Mouse (Mus musculus): Measurements from ENCODE around the gene Nfatc2. TPM values are rescaled to one million over a fixed set of nuclear protein-coding genes. Genes with fewer than 3 reads are reported as not detected.

Gene Nfatc2
- polyA plus RNA-seq, 1 experiment from 2014 or later: 0.25 TPM

DNA sequence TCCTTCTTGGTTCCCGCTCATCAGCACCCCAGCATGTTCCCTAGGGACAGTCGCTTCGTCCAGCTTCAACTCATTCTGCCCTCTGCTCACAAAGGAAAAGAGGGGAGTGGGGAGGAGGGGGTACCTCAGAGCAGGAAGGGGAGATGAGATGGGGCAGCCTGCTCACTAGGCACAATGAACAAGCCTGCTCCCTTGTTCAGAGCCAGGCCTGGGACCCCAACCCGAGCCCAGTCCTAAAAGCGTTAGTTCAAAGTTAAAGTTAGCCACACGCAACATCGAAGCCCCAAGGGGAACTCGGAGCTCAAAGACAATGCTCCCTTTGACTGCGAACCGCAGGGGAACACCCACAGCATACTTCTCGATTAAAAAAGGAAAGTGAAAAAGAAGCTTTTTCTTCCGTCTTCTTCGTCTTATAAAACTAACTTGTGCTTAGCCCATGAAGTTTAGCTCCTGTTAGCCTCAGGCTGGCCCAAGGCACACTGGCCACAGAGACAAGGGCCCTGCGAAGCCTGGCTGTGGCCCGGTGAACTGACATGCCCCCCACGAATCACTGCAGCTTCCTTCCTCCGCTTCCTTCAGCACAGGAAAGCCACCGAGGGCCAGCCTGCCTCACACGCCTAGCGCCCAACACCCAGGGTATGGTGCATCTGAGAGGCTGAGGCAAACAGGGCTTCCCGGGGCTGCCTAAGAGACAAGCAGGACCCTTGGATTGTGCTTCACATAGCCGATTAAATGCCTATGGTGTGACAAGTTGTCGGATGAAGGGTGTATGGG, 45.4 kb downstream of the Nfatc2 start:
- no peak overlapping the region for H3K4me2 ChIP-seq (replicated peaks; ENCODE audit: low read depth, low read length)
- H3K9ac ChIP-seq (ENCODE audit: low read depth, low read length): no peak overlapping the region
- H3K4me3 ChIP-seq (ENCODE audit: low read depth, low read length): no peak overlapping the region
- no peak overlapping the region for H3K27ac ChIP-seq (ENCODE audit: low read depth, low read length)
- WGBS: 31% methylated on average over 23 of the region's 23 CpGs
- H3K27me3 ChIP-seq (ENCODE audit: control insufficient read depth, insufficient read depth, low read length): no peaks in the 10 kb centered on the region
- H3K4me1 ChIP-seq (replicated peaks; ENCODE audit: control insufficient read depth, insufficient read depth, low read length): peaks cover 9% of the 10 kb centered on the region; the same call in 1 of the 2 replicates
- no peak for ATAC-seq (ENCODE audit: low FRiP score)
- DNase-seq (ENCODE audit: low spot score): no peak
- H3K9me3 ChIP-seq (ENCODE audit: control insufficient read depth, low read length): no peaks in the 10 kb centered on the region
- H3K36me3 ChIP-seq (ENCODE audit: control insufficient read depth, insufficient read depth, low read length): no peaks in the 10 kb centered on the region

DNA sequence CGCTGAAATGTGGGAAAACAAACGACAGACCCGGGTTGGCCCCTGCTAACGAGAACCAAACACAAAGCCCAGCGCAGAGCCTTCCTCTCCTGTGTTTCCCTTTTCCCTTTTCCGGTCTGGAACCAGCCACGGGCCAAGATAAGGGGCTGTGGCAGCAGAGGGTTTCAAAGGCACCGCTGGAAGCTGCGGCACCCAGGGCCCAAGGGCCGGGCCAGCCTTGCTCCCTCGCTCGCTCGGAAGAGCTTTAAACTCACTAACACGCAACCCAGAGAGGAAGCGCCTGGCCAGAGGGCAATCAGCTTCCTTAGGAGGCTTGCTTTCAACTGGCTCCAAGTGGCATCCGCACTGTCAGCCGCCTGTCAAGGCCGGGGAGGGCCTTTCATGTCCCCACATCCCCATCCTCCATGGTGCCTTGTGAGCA, 47.9 kb downstream of the Nfatc2 start:
- H3K9me3 ChIP-seq (ENCODE audit: control insufficient read depth, low read length): no peaks in the 10 kb centered on the region
- H3K9ac ChIP-seq (ENCODE audit: low read depth, low read length): no peak overlapping the region
- H3K27me3 ChIP-seq (ENCODE audit: control insufficient read depth, insufficient read depth, low read length): no peaks in the 10 kb centered on the region
- no peak for ATAC-seq (ENCODE audit: low FRiP score)
- 0 out of 2 replicates have a peak overlapping the region, but pooled peaks have one; percentile 14 for H3K27ac ChIP-seq (ENCODE audit: low read depth, low read length)
- no peak overlapping the region for H3K4me3 ChIP-seq (ENCODE audit: low read depth, low read length)
- no peaks in the 10 kb centered on the region for H3K36me3 ChIP-seq (ENCODE audit: control insufficient read depth, insufficient read depth, low read length)
- peaks cover 9% of the 10 kb centered on the region; the same call in 1 of the 2 replicates for H3K4me1 ChIP-seq (replicated peaks; ENCODE audit: control insufficient read depth, insufficient read depth, low read length)
- 46% methylated on average over 18 of the region's 18 CpGs for WGBS
- DNase-seq (ENCODE audit: low spot score): peak; percentile 50
- H3K4me2 ChIP-seq (replicated peaks; ENCODE audit: low read depth, low read length): no peak overlapping the region

DNA sequence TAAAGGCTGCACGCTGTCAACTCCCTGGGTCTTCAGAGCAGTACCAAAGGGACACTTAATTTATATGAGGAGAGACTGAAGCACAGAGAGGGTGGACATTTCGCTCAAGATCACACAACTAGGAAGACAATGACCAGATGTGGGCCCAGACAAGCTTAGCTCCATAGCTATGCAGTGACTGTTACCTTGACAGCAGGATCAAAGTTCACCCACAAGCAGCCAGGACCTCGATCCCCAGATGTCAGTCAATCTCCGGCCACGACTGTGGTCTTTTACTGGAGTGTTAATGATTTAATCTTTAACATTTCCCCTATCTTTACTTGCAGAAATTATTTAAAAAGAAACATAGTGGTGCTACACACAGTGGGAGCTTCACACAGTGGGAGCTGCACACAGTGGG, 49.1 kb downstream of the Nfatc2 start:
- Histone ChIP-seq H3K36me3 (ENCODE audit: control insufficient read depth, insufficient read depth, low read length) (no peaks in the 10 kb centered on the region), H3K9me3 (ENCODE audit: control insufficient read depth, low read length) (no peaks in the 10 kb centered on the region), H3K27ac (ENCODE audit: low read depth, low read length) (no peak overlapping the region), H3K4me2 (replicated peaks; ENCODE audit: low read depth, low read length) (no peak overlapping the region), H3K4me3 (ENCODE audit: low read depth, low read length) (no peak overlapping the region), H3K4me1 (replicated peaks; ENCODE audit: control insufficient read depth, insufficient read depth, low read length) (peaks cover 9% of the 10 kb centered on the region; the same call in 1 of the 2 replicates), H3K27me3 (ENCODE audit: control insufficient read depth, insufficient read depth, low read length) (no peaks in the 10 kb centered on the region), H3K9ac (ENCODE audit: low read depth, low read length) (no peak overlapping the region)
- DNase-seq (ENCODE audit: low spot score) (no peak), ATAC-seq (ENCODE audit: low FRiP score) (no peak)
- 42% methylated on average over 5 of the region's 5 CpGs for WGBS

DNA sequence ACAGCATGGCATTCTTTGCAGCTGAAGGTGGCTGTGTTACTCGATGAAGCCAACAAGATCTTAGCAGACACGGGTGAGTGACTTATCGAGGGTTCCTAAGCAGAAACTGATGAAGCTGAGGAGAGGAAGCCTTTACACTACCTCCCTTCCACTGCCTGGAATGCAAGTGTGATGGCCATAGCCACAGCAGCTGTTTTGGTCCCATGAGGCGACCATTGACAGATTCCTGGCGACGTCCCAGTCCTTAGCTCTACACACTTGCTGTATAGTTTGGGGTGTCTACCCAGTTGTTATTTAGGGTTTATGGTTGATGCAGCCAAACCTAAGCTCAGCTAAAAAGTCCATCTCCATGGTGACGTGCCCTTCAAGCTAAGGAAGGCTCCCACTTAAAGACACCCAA, 50.2 kb downstream of the Nfatc2 start:
- H3K9ac ChIP-seq (ENCODE audit: low read depth, low read length): no peak overlapping the region
- H3K4me2 ChIP-seq (replicated peaks; ENCODE audit: low read depth, low read length): no peak overlapping the region
- ATAC-seq (ENCODE audit: low FRiP score) (no peak), DNase-seq (ENCODE audit: low spot score) (no peak)
- H3K27ac ChIP-seq (ENCODE audit: low read depth, low read length): no peak overlapping the region
- H3K27me3 ChIP-seq (ENCODE audit: control insufficient read depth, insufficient read depth, low read length): no peaks in the 10 kb centered on the region
- H3K9me3 ChIP-seq (ENCODE audit: control insufficient read depth, low read length): no peaks in the 10 kb centered on the region
- H3K36me3 ChIP-seq (ENCODE audit: control insufficient read depth, insufficient read depth, low read length): no peaks in the 10 kb centered on the region
- H3K4me1 ChIP-seq (replicated peaks; ENCODE audit: control insufficient read depth, insufficient read depth, low read length): peaks cover 7% of the 10 kb centered on the region; the same call in 1 of the 2 replicates
- no peak overlapping the region for H3K4me3 ChIP-seq (ENCODE audit: low read depth, low read length)
- 89% methylated on average over 7 of the region's 7 CpGs for WGBS

- ATAC-seq (ENCODE audit: low FRiP score): no peak
- H3K36me3 ChIP-seq (ENCODE audit: control insufficient read depth, insufficient read depth, low read length): no peaks in the 10 kb centered on the region
- no peak overlapping the region for H3K27ac ChIP-seq (ENCODE audit: low read depth, low read length)
Measured at GRCm38 (mm10) chr2:168549326-168549725, 52.1 kb downstream of the Nfatc2 start.

GRCm38 (mm10) chr2:168548008-168548407, 53.4 kb downstream of the Nfatc2 start:
- no peaks in the 10 kb centered on the region for H3K27me3 ChIP-seq (ENCODE audit: control insufficient read depth, insufficient read depth, low read length)

More at GRCm38 (mm10) chr2:168549326-168549725, 52.1 kb downstream of the Nfatc2 start:
- no peaks in the 10 kb centered on the region for H3K9me3 ChIP-seq (ENCODE audit: control insufficient read depth, low read length)
- H3K4me3 ChIP-seq (ENCODE audit: low read depth, low read length): no peak overlapping the region
- peaks cover 5% of the 10 kb centered on the region; the same call in 1 of the 2 replicates for H3K4me1 ChIP-seq (replicated peaks; ENCODE audit: control insufficient read depth, insufficient read depth, low read length)
- DNase-seq (ENCODE audit: low spot score): no peak
- no peaks in the 10 kb centered on the region for H3K27me3 ChIP-seq (ENCODE audit: control insufficient read depth, insufficient read depth, low read length)
- H3K9ac ChIP-seq (ENCODE audit: low read depth, low read length): no peak overlapping the region
- 50% methylated on average over 12 of the region's 12 CpGs for WGBS
- no peak overlapping the region for H3K4me2 ChIP-seq (replicated peaks; ENCODE audit: low read depth, low read length)

DNA sequence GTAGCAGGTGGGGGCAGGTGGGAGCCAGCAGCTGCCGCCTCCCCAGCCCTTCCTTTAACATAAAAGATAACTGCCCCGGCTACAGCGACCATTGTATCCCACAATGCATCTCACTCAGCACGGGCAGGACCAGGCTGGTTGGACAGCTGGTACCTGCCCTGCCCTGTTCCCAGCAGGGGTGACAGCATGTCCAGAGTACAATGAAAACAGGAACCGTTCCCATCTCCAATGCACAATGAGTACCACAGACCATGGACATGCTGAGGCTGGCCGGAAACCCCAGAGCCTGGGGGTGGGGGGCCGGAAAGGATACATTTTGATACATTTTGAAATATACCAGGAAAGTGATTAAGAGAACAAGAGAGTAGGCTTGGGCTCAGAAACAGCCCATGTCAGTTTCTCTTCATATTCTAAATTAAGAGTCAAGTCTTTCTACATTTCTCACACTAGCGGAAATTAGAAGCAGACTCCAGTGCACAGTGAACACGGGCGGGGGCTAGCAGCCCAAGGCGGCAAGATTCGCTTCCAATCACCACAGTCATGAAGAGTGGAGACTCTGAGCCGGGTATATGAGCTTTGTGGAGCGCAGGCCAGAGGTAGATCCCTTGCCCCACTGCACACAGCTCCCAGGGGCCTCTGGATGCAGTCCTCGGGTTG, 55.4 kb downstream of the Nfatc2 start:
- no peaks in the 10 kb centered on the region for H3K27me3 ChIP-seq (ENCODE audit: control insufficient read depth, insufficient read depth, low read length)
- H3K4me2 ChIP-seq (replicated peaks; ENCODE audit: low read depth, low read length): no peak overlapping the region
- no peaks in the 10 kb centered on the region for H3K9me3 ChIP-seq (ENCODE audit: control insufficient read depth, low read length)
- no peak overlapping the region for H3K9ac ChIP-seq (ENCODE audit: low read depth, low read length)
- no peak for ATAC-seq (ENCODE audit: low FRiP score)
- DNase-seq (ENCODE audit: low spot score): no peak
- no peaks in the 10 kb centered on the region for H3K36me3 ChIP-seq (ENCODE audit: control insufficient read depth, insufficient read depth, low read length)
- H3K27ac ChIP-seq (ENCODE audit: low read depth, low read length): no peak overlapping the region
- 72% methylated on average over 15 of the region's 15 CpGs for WGBS
- no peaks in the 10 kb centered on the region for H3K4me1 ChIP-seq (replicated peaks; ENCODE audit: control insufficient read depth, insufficient read depth, low read length)
- H3K4me3 ChIP-seq (ENCODE audit: low read depth, low read length): no peak overlapping the region

More at GRCm38 (mm10) chr2:168548008-168548407, 53.4 kb downstream of the Nfatc2 start:
- ATAC-seq (ENCODE audit: low FRiP score) (no peak), DNase-seq (ENCODE audit: low spot score) (no peak)
- H3K4me2 ChIP-seq (replicated peaks; ENCODE audit: low read depth, low read length): no peak overlapping the region
- no peaks in the 10 kb centered on the region for H3K36me3 ChIP-seq (ENCODE audit: control insufficient read depth, insufficient read depth, low read length)
- no peak overlapping the region for H3K4me3 ChIP-seq (ENCODE audit: low read depth, low read length)
- H3K9me3 ChIP-seq (ENCODE audit: control insufficient read depth, low read length): no peaks in the 10 kb centered on the region
- no peak overlapping the region for H3K9ac ChIP-seq (ENCODE audit: low read depth, low read length)
- no peak overlapping the region for H3K27ac ChIP-seq (ENCODE audit: low read depth, low read length)
- 68% methylated on average over 4 of the region's 4 CpGs for WGBS
- no peaks in the 10 kb centered on the region for H3K4me1 ChIP-seq (replicated peaks; ENCODE audit: control insufficient read depth, insufficient read depth, low read length)

- no peaks in the 10 kb centered on the region for H3K36me3 ChIP-seq (ENCODE audit: control insufficient read depth, insufficient read depth, low read length)
- ATAC-seq (ENCODE audit: low FRiP score): no peak
- no peak overlapping the region for H3K4me2 ChIP-seq (replicated peaks; ENCODE audit: low read depth, low read length)
- no peaks in the 10 kb centered on the region for H3K9me3 ChIP-seq (ENCODE audit: control insufficient read depth, low read length)
- H3K4me3 ChIP-seq (ENCODE audit: low read depth, low read length): no peak overlapping the region
- no peak for DNase-seq (ENCODE audit: low spot score)
- no peaks in the 10 kb centered on the region for H3K4me1 ChIP-seq (replicated peaks; ENCODE audit: control insufficient read depth, insufficient read depth, low read length)
- H3K9ac ChIP-seq (ENCODE audit: low read depth, low read length): no peak overlapping the region
- no peak overlapping the region for H3K27ac ChIP-seq (ENCODE audit: low read depth, low read length)
- no peaks in the 10 kb centered on the region for H3K27me3 ChIP-seq (ENCODE audit: control insufficient read depth, insufficient read depth, low read length)
- WGBS: 78% methylated on average over 13 of the region's 13 CpGs
Measured at GRCm38 (mm10) chr2:168544102-168544501, 57.4 kb downstream of the Nfatc2 start.
